Mouse (Mus musculus) layer of hippocampus, postnatal 10 days (tissue): ENCODE results near the gene Thada. TPM values are rescaled to one million over a fixed set of nuclear protein-coding genes. Genes with fewer than 3 reads are reported as not detected.
"Not testable (repeated sequence)": the region's sequence is repeated elsewhere in the genome, so short reads cannot be mapped to it uniquely, and the experiment has no call there.

ENCODE experiments used
- DNase-seq, 2 experiments: peaks; one replicate each; pipeline ENCODE4 v3.0.0; 2021; ENCODE audit warnings: low spot score in 2 of 2
- total RNA-seq, 2 experiments: library from RNA; stranded (reverse); gene quantifications; 2 replicates each; pipeline ENCODE4 v1.2.3; 2021

The Thada gene
- total RNA-seq, 2 experiments from 2014 or later = 11.7 to 14.5 TPM

GRCm38 (mm10) chr17:84189127-84189854 is 276.7 kb downstream of the Thada start:
- no peak for DNase-seq

GRCm38 (mm10) chr17:84188374-84188961 is 277.5 kb downstream of the Thada start:
- peak; percentile 76 to 83 for DNase-seq

- DNase-seq = peak; percentile 86 to 92
These were observed 278.2 kb downstream of the Thada start, which contains the start of gene Zfp36l2 for GRCm38 (mm10) chr17:84187727-84188373. Zfp36l2 (minus strand) TSS chr17:84187947.

GRCm38 (mm10) chr17:84187264-84187663 is 278.7 kb downstream of the Thada start:
- DNase-seq = not testable (repeated sequence)

- DNase-seq = peak; percentile 57 to 61
These were observed 279.4 kb downstream of the Thada start for GRCm38 (mm10) chr17:84186451-84187202.

- DNase-seq = peak; percentile 70 to 75
These were observed 280.2 kb downstream of the Thada start for GRCm38 (mm10) chr17:84185581-84186450.

- no peak for DNase-seq
These were observed 281.0 kb downstream of the Thada start for GRCm38 (mm10) chr17:84185011-84185411.

- DNase-seq = peak; percentile 70 to 75
These were observed 282.7 kb downstream of the Thada start for GRCm38 (mm10) chr17:84183291-84183781.

- DNase-seq = no peak
These were observed 283.4 kb downstream of the Thada start for GRCm38 (mm10) chr17:84182311-84183271.

GRCm38 (mm10) chr17:84181502-84182310 is 284.3 kb downstream of the Thada start:
- DNase-seq = peak; percentile 47 to 48

- no peak for DNase-seq
These were observed 285.1 kb downstream of the Thada start for GRCm38 (mm10) chr17:84180715-84181501.

GRCm38 (mm10) chr17:84179973-84180365 is 286.0 kb downstream of the Thada start:
- no peak for DNase-seq

- DNase-seq = no peak
These were observed 286.7 kb downstream of the Thada start for GRCm38 (mm10) chr17:84179026-84179972.

GRCm38 (mm10) chr17:84177481-84177880 is 288.5 kb downstream of the Thada start:
- DNase-seq = no peak

GRCm38 (mm10) chr17:84176446-84176845 is 289.6 kb downstream of the Thada start:
- DNase-seq = no peak

- DNase-seq = no peak
These were observed 290.8 kb downstream of the Thada start for GRCm38 (mm10) chr17:84175196-84175595.
